Mouse (Mus musculus) frontal cortex, postnatal 14 days (tissue): Measurements from ENCODE around the gene Pltp.
"Not testable (repeated sequence)": the region's sequence is repeated elsewhere in the genome, so short reads cannot be mapped to it uniquely, and the experiment has no call there.

Source experiments
- DNase-seq, 2 experiments: peaks; one replicate each; pipeline ENCODE4 v3.0.0; 2022; ENCODE audit warnings: low spot score in 2 of 2

Gene Pltp

GRCm38 (mm10) chr2:164878509-164879227 is 21.2 kb upstream of the Pltp start:
- DNase-seq, result no peak

GRCm38 (mm10) chr2:164877376-164878215 is 20.1 kb upstream of the Pltp start:
- DNase-seq, result not testable (repeated sequence)

GRCm38 (mm10) chr2:164875648-164876047 is 18.1 kb upstream of the Pltp start:
- DNase-seq, result not testable (repeated sequence)

GRCm38 (mm10) chr2:164874239-164874769 is 16.8 kb upstream of the Pltp start:
- no peak for DNase-seq

- DNase-seq, result no peak
Measured at GRCm38 (mm10) chr2:164873621-164874020, 16.1 kb upstream of the Pltp start.

- no peak for DNase-seq
Measured at GRCm38 (mm10) chr2:164871602-164872303, 14.2 kb upstream of the Pltp start.

- DNase-seq, result no peak
Measured at GRCm38 (mm10) chr2:164868491-164868890, 11.0 kb upstream of the Pltp start.

- no peak for DNase-seq
Measured at GRCm38 (mm10) chr2:164867566-164867965, 10.1 kb upstream of the Pltp start.

- no peak for DNase-seq
Measured at GRCm38 (mm10) chr2:164866741-164867551, 9.4 kb upstream of the Pltp start.

GRCm38 (mm10) chr2:164864593-164864992 is 7.1 kb upstream of the Pltp start:
- DNase-seq, result no peak

GRCm38 (mm10) chr2:164863411-164863810 is 5.9 kb upstream of the Pltp start:
- not testable (repeated sequence) for DNase-seq

GRCm38 (mm10) chr2:164862179-164862861 is 4.8 kb upstream of the Pltp start:
- DNase-seq, result no peak

GRCm38 (mm10) chr2:164861094-164861493 is 3.6 kb upstream of the Pltp start:
- DNase-seq, result no peak

- no peak for DNase-seq
Measured at GRCm38 (mm10) chr2:164859640-164860432, 2.3 kb upstream of the Pltp start.

- DNase-seq, result no peak
Measured at GRCm38 (mm10) chr2:164859155-164859554, 1.6 kb upstream of the Pltp start.

GRCm38 (mm10) chr2:164857842-164858553 is 487 bp upstream of the Pltp start:
- no peak for DNase-seq

- DNase-seq, result no peak
Measured at GRCm38 (mm10) chr2:164856309-164857100, 1.0 kb downstream of the Pltp start.

GRCm38 (mm10) chr2:164855572-164855971 is 1.9 kb downstream of the Pltp start:
- DNase-seq, result not testable (repeated sequence)
